Mouse (Mus musculus): Measurements from ENCODE around the gene Dnal4. TPM values are rescaled to one million over a fixed set of nuclear protein-coding genes. Genes with fewer than 3 reads are reported as not detected.

Dnal4 gene
- total RNA-seq, 1 experiment: 23.5 TPM

- H3K9me3 ChIP-seq (ENCODE audit: control insufficient read depth, insufficient read depth, low read depth, low read length): no peaks in the 10 kb centered on the region
- H3K4me3 ChIP-seq (ENCODE audit: insufficient read depth in 1 of 2, low read depth in 1 of 2, low read length in 2 of 2, poor library complexity in 1 of 2, severe bottlenecking in 1 of 2): no peak overlapping the region
- TF ChIP-seq CHD2 (IDR thresholded peaks at IDR 0.05; ENCODE audit: low read depth, low read length) (no peak), ZC3H11A (IDR thresholded peaks at IDR 0.05; ENCODE audit: borderline replicate concordance, low read depth, low read length) (no peak), MAFK (IDR thresholded peaks at IDR 0.05; ENCODE audit: insufficient read depth, low read depth, low read length) (no peak)
- H3K4me1 ChIP-seq (ENCODE audit: control insufficient read depth in 2 of 2, insufficient read depth in 2 of 2, low read length in 2 of 2, poor library complexity in 1 of 2): peaks cover 2% of the 10 kb centered on the region in 2 experiments; a peak in 1 of 4 replicates
- no peak overlapping the region for H3K27ac ChIP-seq (ENCODE audit: insufficient read depth, low read depth, low read length, poor library complexity, severe bottlenecking)
- no peak for DNase-seq (ENCODE audit: low read depth, low spot score)
- in situ Hi-C loops (cut with MboI; ENCODE audit: low sequenced_read_pairs in 2 of 2, unreplicated experiment in 2 of 2): no loop called here
- no peaks in the 10 kb centered on the region for H3K36me3 ChIP-seq (ENCODE audit: control insufficient read depth, insufficient read depth, low read length, poor library complexity, severe bottlenecking)
- H3K9ac ChIP-seq (ENCODE audit: insufficient read depth, low read depth, low read length, poor library complexity, severe bottlenecking): no peak overlapping the region
Observed at GRCm38 (mm10) chr15:79797096-79797495, 19.4 kb upstream of the Dnal4 start.

GRCm38 (mm10) chr15:79796256-79796655 lies 18.6 kb upstream of the Dnal4 start:
- Histone ChIP-seq H3K4me3 (ENCODE audit: insufficient read depth in 1 of 2, low read depth in 1 of 2, low read length in 2 of 2, poor library complexity in 1 of 2, severe bottlenecking in 1 of 2) (no peak overlapping the region), H3K36me3 (ENCODE audit: control insufficient read depth, insufficient read depth, low read length, poor library complexity, severe bottlenecking) (no peaks in the 10 kb centered on the region), H3K27ac (ENCODE audit: insufficient read depth, low read depth, low read length, poor library complexity, severe bottlenecking) (no peak overlapping the region), H3K9ac (ENCODE audit: insufficient read depth, low read depth, low read length, poor library complexity, severe bottlenecking) (no peak overlapping the region), H3K9me3 (ENCODE audit: control insufficient read depth, insufficient read depth, low read depth, low read length) (no peaks in the 10 kb centered on the region), H3K4me1 (ENCODE audit: control insufficient read depth in 2 of 2, insufficient read depth in 2 of 2, low read length in 2 of 2, poor library complexity in 1 of 2) (peaks cover 2 to 3% of the 10 kb centered on the region in 2 experiments; a peak in 1 of 4 replicates)
- in situ Hi-C loops (cut with MboI; ENCODE audit: low sequenced_read_pairs in 2 of 2, unreplicated experiment in 2 of 2): no loop called here
- no peak for DNase-seq (ENCODE audit: low read depth, low spot score)
- TF ChIP-seq HCFC1 (IDR thresholded peaks at IDR 0.05; ENCODE audit: borderline replicate concordance, insufficient read depth, low read length) (no peak), ZNF384 (IDR thresholded peaks at IDR 0.05; ENCODE audit: low read depth, low read length) (no peak), ZC3H11A (IDR thresholded peaks at IDR 0.05; ENCODE audit: borderline replicate concordance, low read depth, low read length) (no peak), CHD2 (IDR thresholded peaks at IDR 0.05; ENCODE audit: low read depth, low read length) (no peak)

GRCm38 (mm10) chr15:79794173-79794572 lies 16.5 kb upstream of the Dnal4 start:
- no peak for TF ChIP-seq MAFK (IDR thresholded peaks at IDR 0.05; ENCODE audit: insufficient read depth, low read depth, low read length)
- no peak for TF ChIP-seq HCFC1 (IDR thresholded peaks at IDR 0.05; ENCODE audit: borderline replicate concordance, insufficient read depth, low read length)
- no peak for TF ChIP-seq ZC3H11A (IDR thresholded peaks at IDR 0.05; ENCODE audit: borderline replicate concordance, low read depth, low read length)
- no peak for TF ChIP-seq ZNF384 (IDR thresholded peaks at IDR 0.05; ENCODE audit: low read depth, low read length)
- TF ChIP-seq CHD2 (IDR thresholded peaks at IDR 0.05; ENCODE audit: low read depth, low read length): no peak
- Histone ChIP-seq H3K36me3 (ENCODE audit: control insufficient read depth, insufficient read depth, low read length, poor library complexity, severe bottlenecking) (no peaks in the 10 kb centered on the region), H3K9me3 (ENCODE audit: control insufficient read depth, insufficient read depth, low read depth, low read length) (no peaks in the 10 kb centered on the region), H3K9ac (ENCODE audit: insufficient read depth, low read depth, low read length, poor library complexity, severe bottlenecking) (no peak overlapping the region), H3K4me1 (ENCODE audit: control insufficient read depth in 2 of 2, insufficient read depth in 2 of 2, low read length in 2 of 2, poor library complexity in 1 of 2) (peaks cover 3 to 6% of the 10 kb centered on the region in 2 experiments; a peak in 1 of 4 replicates), H3K27ac (ENCODE audit: insufficient read depth, low read depth, low read length, poor library complexity, severe bottlenecking) (no peak overlapping the region), H3K4me3 (ENCODE audit: insufficient read depth in 1 of 2, low read depth in 1 of 2, low read length in 2 of 2, poor library complexity in 1 of 2, severe bottlenecking in 1 of 2) (no peak overlapping the region)
- in situ Hi-C loops (cut with MboI; ENCODE audit: low sequenced_read_pairs in 2 of 2, unreplicated experiment in 2 of 2): no loop called here
- DNase-seq (ENCODE audit: low read depth, low spot score): no peak

GRCm38 (mm10) chr15:79793076-79793475 lies 15.4 kb upstream of the Dnal4 start:
- H3K9me3 ChIP-seq (ENCODE audit: control insufficient read depth, insufficient read depth, low read depth, low read length): no peaks in the 10 kb centered on the region

GRCm38 (mm10) chr15:79792455-79792854 lies 14.8 kb upstream of the Dnal4 start:
- H3K4me1 ChIP-seq (ENCODE audit: control insufficient read depth in 2 of 2, insufficient read depth in 2 of 2, low read length in 2 of 2, poor library complexity in 1 of 2): peaks cover 3 to 6% of the 10 kb centered on the region in 2 experiments; a peak in 1 of 4 replicates
- TF ChIP-seq CHD2 (IDR thresholded peaks at IDR 0.05; ENCODE audit: low read depth, low read length) (no peak), HCFC1 (IDR thresholded peaks at IDR 0.05; ENCODE audit: borderline replicate concordance, insufficient read depth, low read length) (no peak), MAFK (IDR thresholded peaks at IDR 0.05; ENCODE audit: insufficient read depth, low read depth, low read length) (no peak), ZNF384 (IDR thresholded peaks at IDR 0.05; ENCODE audit: low read depth, low read length) (no peak), ZC3H11A (IDR thresholded peaks at IDR 0.05; ENCODE audit: borderline replicate concordance, low read depth, low read length) (no peak)
- peak; percentile 89 for DNase-seq (ENCODE audit: low read depth, low spot score)
- H3K9ac ChIP-seq (ENCODE audit: insufficient read depth, low read depth, low read length, poor library complexity, severe bottlenecking): peak overlapping the region; percentile 39
- peak overlapping the region; percentile 48 to 50 for H3K4me3 ChIP-seq (ENCODE audit: insufficient read depth in 1 of 2, low read depth in 1 of 2, low read length in 2 of 2, poor library complexity in 1 of 2, severe bottlenecking in 1 of 2)
- H3K9me3 ChIP-seq (ENCODE audit: control insufficient read depth, insufficient read depth, low read depth, low read length): no peaks in the 10 kb centered on the region
- H3K36me3 ChIP-seq (ENCODE audit: control insufficient read depth, insufficient read depth, low read length, poor library complexity, severe bottlenecking): no peaks in the 10 kb centered on the region
- in situ Hi-C loops (cut with MboI; ENCODE audit: low sequenced_read_pairs in 2 of 2, unreplicated experiment in 2 of 2): no loop called here
- H3K27ac ChIP-seq (ENCODE audit: insufficient read depth, low read depth, low read length, poor library complexity, severe bottlenecking): no peak overlapping the region

More at GRCm38 (mm10) chr15:79793076-79793475, 15.4 kb upstream of the Dnal4 start:
- DNase-seq (ENCODE audit: low read depth, low spot score): no peak
- TF ChIP-seq ZC3H11A (IDR thresholded peaks at IDR 0.05; ENCODE audit: borderline replicate concordance, low read depth, low read length) (no peak), CHD2 (IDR thresholded peaks at IDR 0.05; ENCODE audit: low read depth, low read length) (no peak), HCFC1 (IDR thresholded peaks at IDR 0.05; ENCODE audit: borderline replicate concordance, insufficient read depth, low read length) (no peak), ZNF384 (IDR thresholded peaks at IDR 0.05; ENCODE audit: low read depth, low read length) (no peak), MAFK (IDR thresholded peaks at IDR 0.05; ENCODE audit: insufficient read depth, low read depth, low read length) (no peak)
- no peaks in the 10 kb centered on the region for H3K36me3 ChIP-seq (ENCODE audit: control insufficient read depth, insufficient read depth, low read length, poor library complexity, severe bottlenecking)
- peak overlapping the region in 1 of 2 experiments; percentile 48; a peak in 1 of 4 replicates for H3K4me3 ChIP-seq (ENCODE audit: insufficient read depth in 1 of 2, low read depth in 1 of 2, low read length in 2 of 2, poor library complexity in 1 of 2, severe bottlenecking in 1 of 2)
- H3K4me1 ChIP-seq (ENCODE audit: control insufficient read depth in 2 of 2, insufficient read depth in 2 of 2, low read length in 2 of 2, poor library complexity in 1 of 2): peaks cover 3 to 6% of the 10 kb centered on the region in 2 experiments; a peak in 1 of 4 replicates
- no peak overlapping the region for H3K9ac ChIP-seq (ENCODE audit: insufficient read depth, low read depth, low read length, poor library complexity, severe bottlenecking)
- no peak overlapping the region for H3K27ac ChIP-seq (ENCODE audit: insufficient read depth, low read depth, low read length, poor library complexity, severe bottlenecking)
- in situ Hi-C loops (cut with MboI; ENCODE audit: low sequenced_read_pairs in 2 of 2, unreplicated experiment in 2 of 2): no loop called here

Data from ES-E14 (cell line).